Mouse (Mus musculus): ENCODE measurements around the gene Atg2a. TPM values are rescaled to one million over a fixed set of nuclear protein-coding genes. Genes with fewer than 3 reads are reported as not detected.

Atg2a gene
- 42.5 TPM for polyA plus RNA-seq (2017; shearing (Covaris generic))

GRCm38 (mm10) chr19:6241274-6242107 is at the start of gene Atg2a:
Gene Atg2a (plus strand): TSS chr19:6241668.

GRCm38 (mm10) chr19:6226135-6226534 is 15.3 kb upstream of the Atg2a start, which contains the start of gene Gpha2:
Gene Gpha2 (plus strand): TSS chr19:6226380.

GRCm38 (mm10) chr19:6235084-6236052 is 6.1 kb upstream of the Atg2a start, which contains the start of gene Ppp2r5b:
Gene Ppp2r5b (minus strand): TSS chr19:6235872.

GRCm38 (mm10) chr19:6276426-6277421 is 35.3 kb downstream of the Atg2a start, which contains the start of gene Ehd1:
Gene Ehd1 (plus strand): TSS chr19:6276725.

GRCm38 (mm10) chr19:6306137-6306551 is 64.7 kb downstream of the Atg2a start, which contains the start of gene Cdc42bpg:
Gene Cdc42bpg (plus strand): TSS chr19:6306456.

Other genes starting within 250 kb of the Atg2a start
- gene Capn1, start 225.8 kb upstream of the Atg2a start, polyA plus RNA-seq (2017; shearing (Covaris generic)) = 84.5 TPM
- gene Syvn1, start 195.1 kb upstream of the Atg2a start, polyA plus RNA-seq (2017; shearing (Covaris generic)) = 51.3 TPM
- gene Mrpl49, start 183.9 kb upstream of the Atg2a start, polyA plus RNA-seq (2017; shearing (Covaris generic)) = 61.3 TPM
- gene Fau, start 183.8 kb upstream of the Atg2a start, polyA plus RNA-seq (2017; shearing (Covaris generic)) = 1,170 TPM
- 5.8 TPM for gene Znhit2, start 180.5 kb upstream of the Atg2a start, polyA plus RNA-seq (2017; shearing (Covaris generic))
- 15.6 TPM for gene Tm7sf2, start 173.3 kb upstream of the Atg2a start, polyA plus RNA-seq (2017; shearing (Covaris generic))
- gene Vps51, start 164.4 kb upstream of the Atg2a start, polyA plus RNA-seq (2017; shearing (Covaris generic)) = 73.4 TPM
- not detected for gene Tmem262, start 161.6 kb upstream of the Atg2a start, polyA plus RNA-seq (2017; shearing (Covaris generic))
- 1.7 TPM for gene Gm28374, start 159.4 kb upstream of the Atg2a start, polyA plus RNA-seq (2017; shearing (Covaris generic))
- gene Zfpl1, start 156.7 kb upstream of the Atg2a start, polyA plus RNA-seq (2017; shearing (Covaris generic)) = 47.2 TPM
- gene Cdca5, start 156.7 kb upstream of the Atg2a start, polyA plus RNA-seq (2017; shearing (Covaris generic)) = 3.9 TPM
- not detected for gene AC131692.1, start 147.2 kb upstream of the Atg2a start, polyA plus RNA-seq (2017; shearing (Covaris generic))
- gene Naaladl1, start 135.9 kb upstream of the Atg2a start, polyA plus RNA-seq (2017; shearing (Covaris generic)) = not detected
- gene Sac3d1, start 123.0 kb upstream of the Atg2a start, polyA plus RNA-seq (2017; shearing (Covaris generic)) = 1.5 TPM
- 42.8 TPM for gene Snx15, start 113.4 kb upstream of the Atg2a start, polyA plus RNA-seq (2017; shearing (Covaris generic))
- gene Batf2, start 100.7 kb upstream of the Atg2a start, polyA plus RNA-seq (2017; shearing (Covaris generic)) = not detected
- gene Arl2, start 100.1 kb upstream of the Atg2a start, polyA plus RNA-seq (2017; shearing (Covaris generic)) = 28.6 TPM
- gene Majin, start 57.3 kb upstream of the Atg2a start, polyA plus RNA-seq (2017; shearing (Covaris generic)) = not detected
- not detected for gene Gpha2, start 15.3 kb upstream of the Atg2a start, polyA plus RNA-seq (2017; shearing (Covaris generic))
- 6.7 TPM for gene Ppp2r5b, start 5.8 kb upstream of the Atg2a start, polyA plus RNA-seq (2017; shearing (Covaris generic))
- gene Ehd1, start 35.1 kb downstream of the Atg2a start, polyA plus RNA-seq (2017; shearing (Covaris generic)) = 8.5 TPM
- 0.10 TPM for gene Cdc42bpg, start 64.8 kb downstream of the Atg2a start, polyA plus RNA-seq (2017; shearing (Covaris generic))
- 58.3 TPM for gene Men1, start 93.3 kb downstream of the Atg2a start, polyA plus RNA-seq (2017; shearing (Covaris generic))
- gene Map4k2, start 99.5 kb downstream of the Atg2a start, polyA plus RNA-seq (2017; shearing (Covaris generic)) = 104 TPM
- 158 TPM for gene Sf1, start 122.0 kb downstream of the Atg2a start, polyA plus RNA-seq (2017; shearing (Covaris generic))
- gene Pygm, start 142.7 kb downstream of the Atg2a start, polyA plus RNA-seq (2017; shearing (Covaris generic)) = 8.2 TPM
- gene Rasgrp2, start 157.7 kb downstream of the Atg2a start, polyA plus RNA-seq (2017; shearing (Covaris generic)) = 112 TPM
- not detected for gene Nrxn2, start 177.1 kb downstream of the Atg2a start, polyA plus RNA-seq (2017; shearing (Covaris generic))